Mouse (Mus musculus): Measurements from ENCODE around the gene Disp1. TPM values are rescaled to one million over a fixed set of nuclear protein-coding genes. Genes with fewer than 3 reads are reported as not detected.

Gene Disp1
- polyA plus RNA-seq, 1 experiment from 2014 or later, result 4.5 TPM

DNA sequence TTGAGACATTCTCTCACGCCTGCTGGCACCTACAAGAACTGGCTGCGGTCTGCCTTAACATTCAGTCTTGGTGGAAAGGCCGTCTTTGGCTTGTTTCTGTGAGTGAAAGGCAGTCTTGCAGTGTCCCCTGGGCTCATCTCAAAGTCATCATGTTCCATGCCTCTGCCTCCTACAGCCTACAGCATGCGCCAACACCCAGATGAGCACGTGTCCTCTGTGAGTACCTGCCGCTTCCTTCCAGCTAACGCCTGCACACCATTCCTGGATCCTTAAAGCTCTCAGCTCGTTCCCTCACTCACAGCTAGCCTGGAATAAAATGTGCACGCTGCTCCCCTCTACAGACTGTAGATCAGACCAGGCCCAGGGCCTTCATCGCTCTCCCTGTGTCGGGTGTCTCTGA lies 60.3 kb downstream of the Disp1 start:
- no peaks in the 10 kb centered on the region for H3K27me3 ChIP-seq (replicated peaks; ENCODE audit: control insufficient read depth, insufficient read depth, low read length)
- no peak for TF ChIP-seq CTCF (IDR thresholded peaks at IDR 0.05; ENCODE audit: low read depth)
- H3K27ac ChIP-seq (ENCODE audit: low read depth, low read length), result no peak overlapping the region
- no peak overlapping the region for H3K4me3 ChIP-seq (ENCODE audit: low read depth, low read length)
- H3K4me2 ChIP-seq (replicated peaks; ENCODE audit: low read depth), result no peak overlapping the region
- no peaks in the 10 kb centered on the region for H3K9me3 ChIP-seq (ENCODE audit: control insufficient read depth)
- ATAC-seq, result no peak
- no peaks in the 10 kb centered on the region for H3K4me1 ChIP-seq (replicated peaks; ENCODE audit: control insufficient read depth, insufficient read depth, low read length)
- H3K36me3 ChIP-seq (ENCODE audit: control insufficient read depth, insufficient read depth), result no peaks in the 10 kb centered on the region
- 91% methylated on average over 11 of the region's 11 CpGs for WGBS
- H3K9ac ChIP-seq (ENCODE audit: low read depth, low read length), result no peak overlapping the region

DNA sequence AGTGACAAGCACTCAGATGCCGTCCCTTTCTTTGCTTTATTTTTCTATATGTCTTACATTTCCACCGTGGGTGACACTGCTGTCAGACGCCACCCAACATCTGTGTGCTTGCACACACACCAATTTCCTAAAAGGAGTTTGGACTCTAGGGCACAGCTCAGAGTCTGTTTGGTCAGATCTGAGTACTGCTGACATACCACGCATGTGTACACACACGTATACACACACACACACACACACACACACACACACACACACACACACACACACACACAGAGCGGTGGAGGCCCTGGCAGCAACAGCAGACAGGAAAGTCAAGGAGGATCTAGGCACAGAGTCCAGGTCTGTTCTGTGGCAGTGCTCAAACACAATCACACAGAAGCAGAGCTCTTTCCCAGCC lies 61.1 kb downstream of the Disp1 start:
- no peaks in the 10 kb centered on the region for H3K27me3 ChIP-seq (replicated peaks; ENCODE audit: control insufficient read depth, insufficient read depth, low read length)
- no peaks in the 10 kb centered on the region for H3K4me1 ChIP-seq (replicated peaks; ENCODE audit: control insufficient read depth, insufficient read depth, low read length)
- no peak for TF ChIP-seq CTCF (IDR thresholded peaks at IDR 0.05; ENCODE audit: low read depth)
- no peak for ATAC-seq
- H3K9me3 ChIP-seq (ENCODE audit: control insufficient read depth), result no peaks in the 10 kb centered on the region
- WGBS, result 72% methylated on average over 6 of the region's 6 CpGs
- H3K4me2 ChIP-seq (replicated peaks; ENCODE audit: low read depth), result no peak overlapping the region
- no peak overlapping the region for H3K27ac ChIP-seq (ENCODE audit: low read depth, low read length)
- no peak overlapping the region for H3K9ac ChIP-seq (ENCODE audit: low read depth, low read length)
- no peak overlapping the region for H3K4me3 ChIP-seq (ENCODE audit: low read depth, low read length)
- no peaks in the 10 kb centered on the region for H3K36me3 ChIP-seq (ENCODE audit: control insufficient read depth, insufficient read depth)

DNA sequence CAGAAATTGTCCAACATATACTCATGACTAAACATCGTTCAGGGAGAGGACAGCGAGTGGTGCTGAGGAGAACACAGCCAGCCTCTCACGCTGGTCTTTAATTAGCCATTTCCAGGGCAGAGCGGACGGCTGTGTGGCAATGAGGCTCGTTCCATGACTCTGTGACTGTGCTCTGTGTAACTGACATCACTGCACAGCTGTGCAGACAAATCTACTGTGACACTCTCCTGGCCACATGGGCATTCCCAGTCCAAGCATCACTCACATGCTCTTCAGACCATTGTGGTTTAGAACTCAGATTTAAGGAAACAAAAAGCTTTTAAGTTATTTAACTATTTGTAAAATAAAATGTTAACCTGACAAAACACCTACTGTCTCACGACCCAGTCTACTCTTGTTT lies 62.1 kb downstream of the Disp1 start:
- no peak overlapping the region for H3K4me2 ChIP-seq (replicated peaks; ENCODE audit: low read depth)
- 83% methylated on average over 7 of the region's 7 CpGs for WGBS
- no peak overlapping the region for H3K27ac ChIP-seq (ENCODE audit: low read depth, low read length)
- no peak overlapping the region for H3K4me3 ChIP-seq (ENCODE audit: low read depth, low read length)
- no peak for ATAC-seq
- H3K4me1 ChIP-seq (replicated peaks; ENCODE audit: control insufficient read depth, insufficient read depth, low read length), result no peaks in the 10 kb centered on the region
- no peak for TF ChIP-seq CTCF (IDR thresholded peaks at IDR 0.05; ENCODE audit: low read depth)
- no peak overlapping the region for H3K9ac ChIP-seq (ENCODE audit: low read depth, low read length)
- H3K9me3 ChIP-seq (ENCODE audit: control insufficient read depth), result no peaks in the 10 kb centered on the region
- no peaks in the 10 kb centered on the region for H3K27me3 ChIP-seq (replicated peaks; ENCODE audit: control insufficient read depth, insufficient read depth, low read length)
- H3K36me3 ChIP-seq (ENCODE audit: control insufficient read depth, insufficient read depth), result no peaks in the 10 kb centered on the region

DNA sequence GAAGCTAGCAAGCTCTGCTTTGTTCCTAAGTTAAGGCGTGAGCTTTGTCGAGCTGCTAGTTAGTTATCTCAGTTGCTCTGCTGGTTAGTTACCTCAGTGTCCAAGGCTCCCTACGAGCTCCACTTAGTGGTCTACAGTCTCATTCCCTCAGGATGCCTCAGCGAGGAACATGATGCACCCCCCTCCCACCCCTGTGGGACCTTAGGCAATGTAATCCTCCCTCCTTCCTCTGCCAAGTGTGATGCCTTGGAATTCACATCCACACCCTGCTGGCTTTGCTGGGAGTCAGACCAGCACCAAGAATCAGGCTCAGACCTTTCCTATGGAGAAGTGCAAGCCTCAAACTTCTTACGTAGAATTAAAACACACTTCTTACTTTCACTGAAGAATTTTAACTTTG lies 65.7 kb downstream of the Disp1 start:
- 82% methylated on average over 5 of the region's 5 CpGs for WGBS
- no peak overlapping the region for H3K4me3 ChIP-seq (ENCODE audit: low read depth, low read length)
- ATAC-seq, result no peak
- no peaks in the 10 kb centered on the region for H3K4me1 ChIP-seq (replicated peaks; ENCODE audit: control insufficient read depth, insufficient read depth, low read length)
- no peak for TF ChIP-seq CTCF (IDR thresholded peaks at IDR 0.05; ENCODE audit: low read depth)
- H3K4me2 ChIP-seq (replicated peaks; ENCODE audit: low read depth), result no peak overlapping the region
- no peak overlapping the region for H3K9ac ChIP-seq (ENCODE audit: low read depth, low read length)
- no peak overlapping the region for H3K27ac ChIP-seq (ENCODE audit: low read depth, low read length)
- no peaks in the 10 kb centered on the region for H3K36me3 ChIP-seq (ENCODE audit: control insufficient read depth, insufficient read depth)
- H3K27me3 ChIP-seq (replicated peaks; ENCODE audit: control insufficient read depth, insufficient read depth, low read length), result no peaks in the 10 kb centered on the region
- H3K9me3 ChIP-seq (ENCODE audit: control insufficient read depth), result no peaks in the 10 kb centered on the region

DNA sequence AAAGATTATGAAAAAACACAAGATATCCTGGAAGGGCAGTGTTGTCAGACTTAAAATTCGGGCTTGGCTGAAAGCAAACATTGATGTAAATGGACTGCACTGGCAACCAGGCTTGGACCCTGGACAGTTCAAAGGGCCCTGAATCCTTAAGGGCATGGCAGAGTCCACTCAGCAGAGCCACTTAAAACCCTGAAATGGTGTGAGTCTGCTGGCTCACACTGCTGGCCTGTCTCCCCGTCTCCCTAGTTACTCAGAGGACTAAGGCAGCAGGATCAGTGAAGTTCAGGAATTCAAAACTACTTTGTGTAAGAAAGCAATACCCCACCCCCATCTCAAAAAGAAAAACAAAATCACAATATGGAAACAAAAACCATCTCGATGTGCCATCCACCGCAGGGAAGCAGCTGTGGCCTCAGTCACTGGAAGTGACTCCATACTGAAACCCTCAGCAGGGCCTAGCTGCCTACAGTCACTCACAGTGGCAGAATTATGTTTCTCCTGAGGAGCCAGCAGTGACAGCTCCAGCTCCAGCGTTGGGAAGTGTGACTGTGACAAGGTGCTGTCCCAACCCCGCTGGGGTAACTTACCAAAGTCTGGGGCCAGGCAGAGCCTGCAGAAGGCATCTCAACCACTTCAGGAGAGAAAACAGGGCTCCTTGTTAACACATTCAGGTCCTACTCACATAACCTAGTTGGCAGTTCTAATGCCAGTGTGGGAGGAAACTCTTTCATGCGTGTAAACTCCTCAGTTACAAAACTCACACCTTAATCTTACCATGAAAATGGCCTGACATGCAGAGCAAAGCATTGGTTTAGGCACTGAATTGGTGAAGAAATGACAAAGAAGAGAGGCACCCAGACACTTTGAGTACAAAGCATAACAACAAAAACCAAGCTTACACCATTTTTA lies 66.8 kb downstream of the Disp1 start:
- Histone ChIP-seq H3K4me1 (replicated peaks; ENCODE audit: control insufficient read depth, insufficient read depth, low read length) (no peaks in the 10 kb centered on the region), H3K4me2 (replicated peaks; ENCODE audit: low read depth) (no peak overlapping the region), H3K36me3 (ENCODE audit: control insufficient read depth, insufficient read depth) (no peaks in the 10 kb centered on the region), H3K4me3 (ENCODE audit: low read depth, low read length) (no peak overlapping the region), H3K9ac (ENCODE audit: low read depth, low read length) (no peak overlapping the region), H3K27ac (ENCODE audit: low read depth, low read length) (no peak overlapping the region), H3K27me3 (replicated peaks; ENCODE audit: control insufficient read depth, insufficient read depth, low read length) (no peaks in the 10 kb centered on the region), H3K9me3 (ENCODE audit: control insufficient read depth) (no peaks in the 10 kb centered on the region)
- no peak for TF ChIP-seq CTCF (IDR thresholded peaks at IDR 0.05; ENCODE audit: low read depth)
- ATAC-seq, result no peak
- 69% methylated on average over 7 of the region's 7 CpGs for WGBS

DNA sequence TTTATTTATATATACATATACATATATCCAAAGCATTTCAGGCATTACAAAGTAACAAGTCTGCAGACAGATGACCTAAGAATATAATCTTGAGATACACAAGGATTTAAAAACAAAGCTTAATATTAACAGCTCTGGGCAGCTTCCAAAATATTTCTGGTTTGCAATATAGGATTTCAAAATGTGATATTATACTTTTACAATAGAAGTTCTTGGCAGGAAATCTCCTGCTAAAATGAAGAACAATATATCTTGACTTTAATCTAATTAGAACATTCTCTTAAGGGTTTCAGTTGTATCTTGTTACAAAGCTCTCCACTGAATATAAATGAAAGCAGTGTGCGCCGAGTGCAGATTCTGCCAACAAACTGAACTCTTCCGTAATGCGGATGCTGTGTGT lies 68.0 kb downstream of the Disp1 start:
- no peaks in the 10 kb centered on the region for H3K36me3 ChIP-seq (ENCODE audit: control insufficient read depth, insufficient read depth)
- no peak overlapping the region for H3K4me3 ChIP-seq (ENCODE audit: low read depth, low read length)
- ATAC-seq, result no peak
- H3K9ac ChIP-seq (ENCODE audit: low read depth, low read length), result no peak overlapping the region
- TF ChIP-seq CTCF (IDR thresholded peaks at IDR 0.05; ENCODE audit: low read depth), result no peak
- 85% methylated on average over 4 of the region's 4 CpGs for WGBS
- H3K4me2 ChIP-seq (replicated peaks; ENCODE audit: low read depth), result no peak overlapping the region
- no peaks in the 10 kb centered on the region for H3K4me1 ChIP-seq (replicated peaks; ENCODE audit: control insufficient read depth, insufficient read depth, low read length)
- H3K27me3 ChIP-seq (replicated peaks; ENCODE audit: control insufficient read depth, insufficient read depth, low read length), result no peaks in the 10 kb centered on the region
- H3K27ac ChIP-seq (ENCODE audit: low read depth, low read length), result no peak overlapping the region
- H3K9me3 ChIP-seq (ENCODE audit: control insufficient read depth), result no peaks in the 10 kb centered on the region
